Mouse (Mus musculus) gastrocnemius, postnatal 36 days (tissue): ENCODE measurements around the gene Slitrk1. TPM values are rescaled to one million over a fixed set of nuclear protein-coding genes. Genes with fewer than 3 reads are reported as not detected.

ENCODE experiments used
- DNase-seq, 2 experiments: peaks; one replicate each; pipeline ENCODE4 v3.0.0; 2022
- intact Hi-C: fragments of 180-260 bp; cut with DNase I; formaldehyde crosslinking; loops from one replicate; pipeline ENCODE4 v1.15.1; 2025
- long read RNA-seq, 2 experiments: library from polyadenylated mRNA; stranded (forward); transcript quantifications; one replicate each; pipeline ENCODE4 v2.0.0; 2021
- total RNA-seq, 2 experiments: library from RNA; stranded (reverse); gene quantifications; 2 replicates each; pipeline ENCODE4 v1.2.3; 2021

Slitrk1 gene
- under 1 TPM; 0.05 to 0.10 TPM for total RNA-seq
- long read RNA-seq, experiment 1: 0 reads
- long read RNA-seq, experiment 2: 0 reads

- intact Hi-C loops: no loop called here
- DNase-seq: peak in 1 of 2 experiments; percentile 12
Observed at GRCm38 (mm10) chr14:108913714-108914263, at the start of gene Slitrk1. Slitrk1 (minus strand) TSS chr14:108914158.

GRCm38 (mm10) chr14:108935777-108936176, 21.8 kb upstream of the Slitrk1 start:
- DNase-seq: no peak
- intact Hi-C loops: no loop called here

- intact Hi-C loops: no loop called here
- DNase-seq: no peak
Observed at GRCm38 (mm10) chr14:108914336-108914735, 378 bp upstream of the Slitrk1 start.

DNA sequence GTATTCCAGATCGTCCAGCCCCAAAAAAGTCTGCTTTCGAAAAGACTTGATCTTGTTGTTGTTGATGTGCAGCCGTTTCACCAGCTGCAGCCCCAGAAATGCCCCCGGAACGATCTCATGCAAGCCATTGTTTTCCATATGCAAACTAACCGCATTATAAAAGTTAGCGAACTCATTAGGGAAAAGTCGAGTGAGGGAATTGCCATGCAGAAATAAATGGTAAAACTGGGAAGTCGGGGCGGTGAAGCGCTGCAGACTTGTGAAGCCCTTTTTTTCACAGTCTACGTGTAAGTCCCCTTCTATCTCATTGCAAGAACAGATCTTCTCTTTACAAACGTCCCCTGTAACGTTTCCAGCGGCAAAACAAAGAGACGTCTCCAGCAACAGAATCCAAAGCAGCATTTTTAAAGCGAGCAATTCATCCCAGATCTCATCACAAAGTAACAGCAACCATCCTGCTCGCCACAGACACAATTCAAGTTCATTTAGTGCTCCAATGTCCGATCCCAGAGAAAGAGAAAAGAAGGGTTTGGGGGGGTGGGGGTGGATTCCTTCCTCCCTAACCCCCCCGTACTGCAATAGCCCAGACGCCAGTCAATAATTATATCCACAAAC, 975 bp downstream of the Slitrk1 start:
- intact Hi-C loops: no loop called here

DNA sequence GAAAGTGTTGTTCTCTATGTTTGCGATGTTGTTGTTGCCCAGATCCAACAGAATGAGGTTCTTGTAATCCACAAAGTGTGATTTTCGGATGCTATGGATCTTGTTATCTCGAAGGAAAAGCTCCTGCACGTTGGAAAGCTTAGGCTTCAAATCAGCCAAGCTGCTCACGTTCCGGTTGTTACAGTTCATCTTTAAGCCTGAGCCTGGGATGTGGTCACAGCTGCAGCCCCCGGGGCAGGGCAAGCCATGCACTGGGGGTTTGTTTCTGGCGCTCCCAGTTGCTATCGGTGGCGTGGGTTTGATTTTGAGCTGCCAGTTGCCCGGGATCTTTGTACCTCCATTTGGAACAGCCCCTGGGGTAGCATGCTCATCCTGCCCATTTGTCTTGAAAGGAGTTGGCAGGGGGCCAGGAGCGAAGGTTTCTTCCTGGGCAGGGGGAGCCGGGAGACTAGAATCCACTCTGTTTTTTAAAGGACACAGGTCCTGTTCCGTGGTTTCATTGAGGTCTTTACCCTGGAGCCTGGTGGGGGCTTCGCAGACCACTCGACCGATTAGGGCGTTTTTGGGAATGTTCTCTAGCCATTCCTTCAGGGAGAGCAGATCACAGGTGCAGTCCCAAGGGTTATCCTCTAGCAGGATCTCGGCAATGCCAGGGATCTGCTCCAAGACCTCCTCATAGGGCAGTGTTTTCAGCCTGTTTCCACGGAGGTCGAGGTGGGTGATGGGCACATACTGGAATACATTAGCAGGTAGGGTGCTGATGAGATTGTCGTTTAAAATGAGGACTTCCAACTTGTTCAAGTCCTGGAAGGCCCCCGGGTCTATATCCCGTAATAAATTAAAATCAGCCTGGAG, 1.7 kb downstream of the Slitrk1 start:
- DNase-seq: no peak
- intact Hi-C loops: no loop called here

More for the DNA sequence above, 975 bp downstream of the Slitrk1 start:
- no peak for DNase-seq

- no peak for DNase-seq
- intact Hi-C loops: no loop called here
Observed at GRCm38 (mm10) chr14:108911138-108911841, 2.7 kb downstream of the Slitrk1 start.

GRCm38 (mm10) chr14:108910449-108911137, 3.4 kb downstream of the Slitrk1 start:
- no peak for DNase-seq
- intact Hi-C loops: no loop called here

GRCm38 (mm10) chr14:108909336-108909953, 4.5 kb downstream of the Slitrk1 start:
- intact Hi-C loops: no loop called here

GRCm38 (mm10) chr14:108898601-108899000, 15.4 kb downstream of the Slitrk1 start:
- intact Hi-C loops: no loop called here
- DNase-seq: no peak

More at GRCm38 (mm10) chr14:108909336-108909953, 4.5 kb downstream of the Slitrk1 start:
- DNase-seq: no peak

GRCm38 (mm10) chr14:108895456-108895855, 18.5 kb downstream of the Slitrk1 start:
- no peak for DNase-seq
- intact Hi-C loops: no loop called here

DNA sequence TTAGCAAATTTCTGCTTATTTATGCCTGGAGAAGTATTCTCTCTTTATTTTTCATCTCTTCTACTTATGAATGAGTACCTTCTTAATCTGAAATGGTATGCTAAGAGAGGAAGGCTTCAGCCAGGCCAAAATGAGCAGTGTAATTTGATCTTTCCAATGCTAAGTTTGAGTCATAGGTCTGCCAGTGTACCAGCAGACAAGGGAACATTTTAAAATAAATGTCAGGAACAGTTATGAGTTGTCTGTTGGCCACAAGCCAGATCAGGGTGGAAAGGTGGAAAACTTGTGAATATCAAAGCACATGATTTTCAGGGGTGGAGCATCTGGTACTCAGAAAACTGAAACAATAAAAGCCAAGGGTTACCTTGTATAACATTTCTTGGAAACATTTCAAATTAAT, 46.1 kb downstream of the Slitrk1 start:
- no peak for DNase-seq
- intact Hi-C loops: no loop called here

DNA sequence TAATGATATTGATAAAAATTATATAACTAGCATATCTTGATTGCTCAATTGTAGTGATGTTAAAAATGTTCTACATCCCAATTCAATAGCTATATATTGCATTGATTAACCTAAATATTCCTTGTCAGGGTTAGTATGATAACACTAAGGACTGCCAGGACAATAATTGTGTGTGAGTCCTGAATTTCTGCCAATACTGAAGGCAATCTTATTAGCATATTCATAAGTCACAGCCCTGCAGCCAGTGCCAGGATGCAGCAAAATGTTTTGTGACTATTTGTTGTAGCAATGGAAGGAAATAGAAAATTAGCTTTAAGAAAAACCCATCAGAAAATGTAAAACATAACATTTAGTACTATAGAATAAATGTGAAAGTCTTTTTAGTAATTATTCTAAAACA, 49.3 kb downstream of the Slitrk1 start:
- intact Hi-C loops: no loop called here
- no peak for DNase-seq

- no peak for DNase-seq
- intact Hi-C loops: no loop called here
Observed at GRCm38 (mm10) chr14:108859310-108859709, 54.6 kb downstream of the Slitrk1 start.
